Mouse (Mus musculus): ENCODE measurements around the gene Blvrb. TPM values are rescaled to one million over a fixed set of nuclear protein-coding genes. Genes with fewer than 3 reads are reported as not detected.

Gene Blvrb
- total RNA-seq, 2 experiments from 2014 or later = 29.0 to 36.5 TPM

GRCm38 (mm10) chr7:27448421-27449206, 836 bp downstream of the Blvrb start:
- DNase-seq (ENCODE audit: low spot score in 2 of 2) = peak; percentile 28 to 37

- DNase-seq (ENCODE audit: low spot score in 2 of 2) = peak in 1 of 2 experiments; percentile 63
Measured at GRCm38 (mm10) chr7:27449256-27449862, 1.6 kb downstream of the Blvrb start.

DNA sequence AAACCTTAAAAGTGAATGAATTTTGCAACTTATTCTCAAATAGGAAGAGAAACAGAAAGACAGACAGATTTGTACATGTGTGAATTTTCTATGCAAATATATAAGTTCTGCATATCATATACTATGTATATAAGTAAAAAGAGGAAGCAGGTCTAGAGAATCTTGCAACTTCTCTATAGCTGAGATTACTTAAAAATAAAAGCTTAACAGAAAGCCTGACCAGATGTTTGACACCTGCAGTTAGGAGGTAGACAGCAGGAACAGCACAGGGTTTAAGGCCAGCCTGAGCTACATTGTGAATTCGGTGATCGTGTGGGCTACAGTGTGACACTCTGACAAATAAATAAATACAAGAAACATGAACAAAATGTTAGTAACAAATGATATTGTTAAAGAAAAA, 3.6 kb downstream of the Blvrb start:
- DNase-seq (ENCODE audit: low spot score in 2 of 2) = no peak

GRCm38 (mm10) chr7:27452206-27452770, 4.5 kb downstream of the Blvrb start:
- no peak for DNase-seq (ENCODE audit: low spot score in 2 of 2)

DNA sequence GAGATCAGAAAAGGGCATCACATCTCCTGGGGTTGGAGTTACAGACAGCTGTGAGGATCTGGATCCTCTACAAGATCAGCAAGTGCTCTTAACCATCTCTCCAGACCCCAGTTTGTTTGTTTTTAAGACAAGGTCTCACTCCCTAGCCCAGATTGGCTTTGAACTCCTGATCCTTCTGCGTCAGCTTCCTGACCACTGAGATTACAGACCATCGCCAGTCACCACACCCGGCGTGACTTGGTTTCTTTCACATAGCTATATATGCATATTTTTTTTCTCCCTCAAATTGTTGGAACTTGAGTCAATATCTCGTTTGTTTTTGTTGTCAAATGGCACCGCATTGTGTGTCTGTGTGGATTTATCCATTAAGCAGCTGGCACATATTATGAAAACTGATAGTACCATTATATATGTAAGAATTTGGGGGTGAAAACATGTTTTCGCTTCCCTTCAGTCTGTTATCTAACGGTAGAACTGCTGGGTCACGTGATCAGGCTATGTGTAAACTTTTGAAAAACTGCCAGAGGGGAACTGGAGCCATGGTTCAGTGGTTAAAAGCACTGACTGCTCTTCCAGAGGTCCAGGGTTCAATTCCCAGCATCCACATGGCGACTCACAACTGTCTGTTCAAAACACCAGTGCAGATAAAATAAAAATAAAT, 6.8 kb downstream of the Blvrb start:
- no peak for DNase-seq (ENCODE audit: low spot score in 2 of 2)

DNA sequence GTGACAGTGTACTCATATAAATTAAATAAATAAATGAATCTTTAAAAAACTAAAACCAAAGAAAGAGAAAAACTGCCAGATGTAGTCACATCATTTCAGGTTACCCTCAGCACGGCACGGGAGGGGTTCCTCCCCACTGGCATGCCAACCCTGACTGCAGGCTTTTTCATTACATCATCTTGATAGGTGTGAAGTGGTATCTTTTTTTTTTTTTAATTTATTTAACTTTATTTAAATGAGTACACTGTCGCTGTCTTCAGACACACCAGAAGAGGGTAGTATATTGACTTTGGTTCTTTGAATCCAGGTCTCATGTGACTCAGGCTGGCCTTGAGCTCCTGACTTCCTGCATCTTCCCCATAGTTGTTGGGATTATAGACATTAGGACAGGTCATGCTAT, 7.5 kb downstream of the Blvrb start:
- no peak for DNase-seq (ENCODE audit: low spot score in 2 of 2)

DNA sequence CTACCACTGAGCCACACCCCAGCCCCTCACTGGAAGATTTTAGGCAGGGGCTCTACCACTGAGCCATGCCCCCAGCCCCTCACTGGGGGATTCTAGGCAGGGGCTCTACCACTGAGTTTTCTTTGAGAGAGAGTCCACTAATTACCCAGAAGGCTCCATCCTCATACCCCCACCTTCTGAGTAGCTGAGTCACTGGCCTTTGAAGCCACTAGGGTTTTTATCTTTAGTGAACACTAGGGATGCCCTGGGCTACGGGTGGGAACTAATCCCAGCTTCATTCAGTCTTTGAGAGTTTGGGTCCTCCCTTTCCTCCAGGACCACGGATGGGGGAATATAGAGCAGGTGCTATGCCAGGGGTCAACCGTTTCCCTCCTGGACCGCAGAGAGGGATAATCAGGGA, 10.8 kb downstream of the Blvrb start:
- DNase-seq (ENCODE audit: low spot score in 2 of 2) = no peak

GRCm38 (mm10) chr7:27459640-27460039, 11.9 kb downstream of the Blvrb start:
- DNase-seq (ENCODE audit: low spot score in 2 of 2) = no peak

DNA sequence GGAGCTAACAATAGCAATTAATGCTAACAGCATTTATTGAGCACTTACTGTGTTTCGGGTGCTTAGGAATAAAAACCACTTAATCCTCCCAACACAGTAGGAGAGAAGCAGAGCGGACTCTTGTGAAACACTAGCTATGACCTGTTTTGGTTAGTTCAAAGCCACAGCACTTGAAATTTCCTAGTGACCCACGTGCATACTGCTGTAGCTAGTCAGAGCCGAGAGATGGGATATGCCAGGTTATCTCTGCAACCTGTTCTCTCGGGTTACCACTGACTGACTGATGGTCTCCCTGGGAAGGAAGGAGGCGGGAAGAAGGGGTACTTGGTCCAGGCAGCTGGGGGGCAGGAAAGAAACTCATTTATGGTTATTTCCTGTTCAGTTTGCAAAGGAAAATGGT, 12.7 kb downstream of the Blvrb start:
- DNase-seq (ENCODE audit: low spot score in 2 of 2) = no peak

DNA sequence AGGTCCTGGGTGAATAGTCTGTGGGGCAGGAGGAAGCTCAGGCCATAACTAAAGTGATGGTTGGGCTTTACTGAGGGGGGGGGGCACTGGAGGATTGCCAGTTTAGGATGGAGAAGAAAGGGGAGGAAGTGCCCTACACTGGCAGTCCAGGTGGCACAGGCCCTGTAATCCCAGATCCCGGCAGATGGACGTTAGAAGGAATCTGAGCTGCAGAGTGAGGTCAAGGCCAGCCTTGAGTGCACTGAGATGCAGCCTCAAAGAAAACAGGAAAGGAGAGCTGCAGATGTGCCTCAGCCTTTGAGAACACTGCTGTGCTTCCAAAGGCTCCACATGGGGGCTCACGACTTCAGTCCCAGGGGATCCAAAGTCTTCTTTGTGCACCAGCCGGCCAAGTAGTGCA, 19.9 kb downstream of the Blvrb start:
- no peak for DNase-seq (ENCODE audit: low spot score in 2 of 2)

DNA sequence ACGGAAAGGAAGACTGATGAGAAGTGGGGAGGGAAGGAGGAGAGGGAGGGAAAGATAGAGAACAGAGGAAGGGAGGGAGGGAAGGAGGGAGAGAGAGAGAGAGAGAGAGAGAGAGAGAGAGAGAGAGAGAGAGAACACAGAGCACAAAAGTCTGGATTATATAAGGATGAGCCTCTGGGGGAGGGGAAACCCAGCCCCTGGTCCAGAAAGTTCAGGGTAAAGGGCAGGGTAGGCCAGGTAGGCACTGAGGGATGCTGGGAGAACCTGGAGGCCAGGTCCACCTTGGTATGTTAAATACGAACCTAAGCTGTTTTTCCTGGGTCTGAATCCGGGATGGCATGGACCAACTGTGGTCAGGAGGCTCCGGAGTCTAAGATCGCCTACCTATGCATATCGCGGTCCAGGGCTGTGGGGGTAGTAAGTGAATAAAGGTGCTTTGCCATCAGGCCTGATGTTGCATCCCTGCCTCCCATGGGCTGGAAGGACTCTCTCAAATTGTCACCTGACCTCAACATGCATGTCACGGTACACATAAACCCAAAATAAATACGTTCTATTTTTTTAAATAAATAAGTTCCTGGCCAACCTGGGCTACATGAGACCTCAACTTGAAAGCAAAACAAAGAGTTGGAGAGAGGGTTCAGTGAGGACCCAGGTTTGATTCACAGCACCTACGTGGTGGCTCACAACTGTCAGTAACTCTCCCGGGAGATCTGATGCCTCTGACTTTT, 23.8 kb downstream of the Blvrb start:
- no peak for DNase-seq (ENCODE audit: low spot score in 2 of 2)

- no peak for DNase-seq (ENCODE audit: low spot score in 2 of 2)
Measured at GRCm38 (mm10) chr7:27472596-27472995, 24.8 kb downstream of the Blvrb start.

- peak; percentile 100 for DNase-seq (ENCODE audit: low spot score in 2 of 2)
Measured at GRCm38 (mm10) chr7:27473156-27473834, 25.5 kb downstream of the Blvrb start, which contains the start of gene Sertad3. Sertad3 (plus strand) TSS chr7:27473768.

DNA sequence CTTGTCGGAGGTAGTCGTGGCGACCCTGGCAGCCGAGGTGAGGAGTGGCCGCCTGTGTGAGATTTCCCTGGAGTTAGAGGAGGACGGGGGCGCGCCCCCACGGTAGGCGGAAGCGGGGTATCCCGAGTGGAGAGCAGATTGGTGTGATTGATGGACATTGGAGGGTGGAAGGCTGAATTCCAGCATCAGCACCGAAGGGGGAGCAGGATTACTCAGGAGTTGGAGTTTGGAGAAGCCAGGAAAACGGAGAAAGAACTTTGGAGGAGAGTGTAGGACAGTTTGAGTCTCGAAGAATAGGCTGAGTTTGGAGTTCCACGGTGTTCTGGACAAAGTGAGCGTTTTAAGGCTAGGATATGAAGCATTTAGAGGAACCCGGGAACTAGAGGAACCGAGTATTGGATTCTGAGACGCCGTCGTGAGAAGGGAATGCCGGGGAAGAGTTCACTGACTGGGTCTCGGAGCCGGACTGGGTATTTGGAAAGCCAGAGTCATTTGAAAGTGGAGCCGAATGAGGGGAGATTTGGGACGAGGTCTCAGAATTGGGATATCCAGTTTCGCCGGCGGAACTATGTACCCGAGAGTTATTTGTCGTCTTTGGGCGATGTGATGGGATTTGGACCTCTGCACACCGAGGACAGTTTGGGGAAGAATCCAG, 26.2 kb downstream of the Blvrb start:
- DNase-seq (ENCODE audit: low spot score in 2 of 2) = no peak

DNA sequence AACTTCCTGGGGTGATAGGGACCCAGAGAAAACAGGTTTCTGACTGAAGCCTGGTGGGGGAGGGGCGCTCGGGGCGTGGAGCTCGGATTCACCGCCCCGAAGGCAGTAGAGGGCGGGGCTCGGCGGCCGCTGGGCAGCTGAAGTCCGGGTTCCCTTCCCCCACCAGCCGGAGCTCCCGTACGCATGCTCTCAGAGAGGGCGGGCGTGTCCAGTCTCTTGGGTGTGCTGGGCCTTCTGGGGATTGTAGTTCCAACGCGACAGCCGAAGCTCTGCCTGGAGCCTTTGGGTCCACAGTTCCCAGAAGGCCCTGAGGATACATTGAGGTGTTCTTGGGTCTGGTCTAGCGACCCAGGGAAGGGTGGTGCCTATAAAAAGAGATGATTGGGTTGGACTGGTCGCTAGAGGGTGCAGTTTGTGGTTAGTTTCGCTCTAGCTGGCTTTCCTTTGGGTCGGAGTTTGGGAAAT, 26.7 kb downstream of the Blvrb start:
- DNase-seq (ENCODE audit: low spot score in 2 of 2) = peak; percentile 97 to 99

- no peak for DNase-seq (ENCODE audit: low spot score in 2 of 2)
Measured at GRCm38 (mm10) chr7:27475596-27475995, 27.8 kb downstream of the Blvrb start.

- no peak for DNase-seq (ENCODE audit: low spot score in 2 of 2)
Measured at GRCm38 (mm10) chr7:27476098-27476635, 28.4 kb downstream of the Blvrb start.

- DNase-seq (ENCODE audit: low spot score in 2 of 2) = no peak
Measured at GRCm38 (mm10) chr7:27478561-27478960, 30.8 kb downstream of the Blvrb start.

GRCm38 (mm10) chr7:27479750-27480149, 32.0 kb downstream of the Blvrb start:
- DNase-seq (ENCODE audit: low spot score in 2 of 2) = no peak

GRCm38 (mm10) chr7:27480506-27480905, 32.7 kb downstream of the Blvrb start:
- no peak for DNase-seq (ENCODE audit: low spot score in 2 of 2)
